Mouse (Mus musculus) midbrain, postnatal 0 days (tissue): Measurements from ENCODE around the gene Oas1h. TPM values are rescaled to one million over a fixed set of nuclear protein-coding genes. Genes with fewer than 3 reads are reported as not detected.
"Not testable (repeated sequence)": the region's sequence is repeated elsewhere in the genome, so short reads cannot be mapped to it uniquely, and the experiment has no call there.

Experiments used
- ATAC-seq: fragments of 200-750 bp; cut with Nextera tagmentation; 2 replicates; pipeline ENCODE4 v1.8.0; 2017; ENCODE audit warnings: moderate number of reproducible peaks, mild to moderate bottlenecking, moderate TSS enrichment, moderate library complexity; ENCODE audit not compliant: low FRiP score
- DNase-seq: peaks from one replicate; pipeline ENCODE4 v3.0.0-alpha.2; 2015; ENCODE audit warnings: low spot score
- H3K27ac ChIP-seq: fragments of 300-500 bp; sonication (generic); 2 replicates; pipeline ENCODE4 v1.5.1; 2014; ENCODE audit warnings: low read depth, mild to moderate bottlenecking, low read length, mixed read lengths
- H3K27me3 ChIP-seq: fragments of 300-500 bp; sonication (generic); 2 replicates; pipeline ENCODE4 v1.6.1; 2014; ENCODE audit warnings: low read length, control low read depth, mixed read lengths; ENCODE audit not compliant: insufficient read depth
- H3K36me3 ChIP-seq: fragments of 300-500 bp; sonication (generic); 2 replicates; pipeline ENCODE4 v1.6.1; 2014; ENCODE audit warnings: low read length, control low read depth, mixed read lengths; ENCODE audit not compliant: insufficient read depth
- H3K4me1 ChIP-seq: fragments of 300-500 bp; sonication (generic); 2 replicates; pipeline ENCODE4 v1.6.1; 2014; ENCODE audit warnings: mild to moderate bottlenecking, control low read depth, antibody characterized with exemption, low read length, mixed read lengths; ENCODE audit not compliant: insufficient read depth
- H3K4me2 ChIP-seq: fragments of 300-500 bp; sonication (generic); 2 replicates; pipeline ENCODE4 v1.6.1; 2014; ENCODE audit warnings: low read depth, mild to moderate bottlenecking, low read length, mixed read lengths; ENCODE audit not compliant: poor library complexity, severe bottlenecking
- H3K4me3 ChIP-seq: fragments of 300-500 bp; sonication (generic); 2 replicates; pipeline ENCODE4 v1.5.1; 2014; ENCODE audit warnings: low read depth, mild to moderate bottlenecking, low read length, moderate library complexity
- H3K9ac ChIP-seq: fragments of 300-500 bp; sonication (generic); replicated peaks from 2 replicates; pipeline ENCODE4 v1.6.1; 2014; ENCODE audit warnings: mild to moderate bottlenecking, low read length, moderate library complexity, mixed read lengths; ENCODE audit not compliant: poor library complexity, severe bottlenecking
- H3K9me3 ChIP-seq: fragments of 300-500 bp; sonication (generic); 2 replicates; pipeline ENCODE4 v1.6.1; 2016; ENCODE audit warnings: low read length, control low read depth
- CTCF ChIP-seq: IDR thresholded peaks from 2 replicates; pipeline ENCODE4 v1.5.1; 2016; ENCODE audit warnings: antibody characterized with exemption, mild to moderate bottlenecking
- WGBS: fragments of 180-500 bp; shearing (Covaris S2); extraction: QIAGEN DNeasy Blood & Tissue Kit; methylation state at CpG from one replicate; pipeline ENCODE4 v1.1.7; 2014; 5-methylcytosine and 5-hydroxymethylcytosine counted together
- polyA plus RNA-seq: library from polyadenylated mRNA; unstranded; fragments of >200 nt; fragmentation: Nextera tagmentation; extraction: Ambion mirVana; gene quantifications from 2 replicates; pipeline ENCODE4 v1.2.1, GENCODE M21; 2015
- total RNA-seq: library from RNA; depleted of rRNA; stranded (reverse); fragments of >200 nt; gene quantifications from 2 replicates; pipeline ENCODE4 v1.2.3, GENCODE M21; 2014

The Oas1h gene
- total and polyA plus RNA-seq, 2 experiments from 2014 or later: not detected

- ATAC-seq, H3K4me1 ChIP-seq, DNase-seq, H3K27ac ChIP-seq, H3K27me3 ChIP-seq, H3K9ac ChIP-seq, H3K4me2 ChIP-seq, H3K9me3 ChIP-seq, H3K4me3 ChIP-seq, H3K36me3 ChIP-seq: not testable (repeated sequence)
- WGBS: 91% methylated on average over 6 of the region's 6 CpGs
Measured at GRCm38 (mm10) chr5:120881681-120882080, 20.5 kb downstream of the Oas1h start.

GRCm38 (mm10) chr5:120887413-120887812 lies 26.2 kb downstream of the Oas1h start, which contains the start of gene Oas1g:
Gene Oas1g, minus strand, starts transcription at chr5:120887613.
- not testable (repeated sequence) for H3K4me2 ChIP-seq, H3K4me1 ChIP-seq, DNase-seq, H3K36me3 ChIP-seq, H3K27me3 ChIP-seq, H3K4me3 ChIP-seq, H3K9ac ChIP-seq, H3K27ac ChIP-seq, H3K9me3 ChIP-seq, ATAC-seq
- 46% methylated on average over 6 of the region's 9 CpGs for WGBS

- no peak for DNase-seq
- WGBS: 53% methylated on average over 6 of the region's 6 CpGs
- no peaks in the 10 kb centered on the region for H3K27me3 ChIP-seq
Measured at GRCm38 (mm10) chr5:120887831-120888230, 26.6 kb downstream of the Oas1h start.

GRCm38 (mm10) chr5:120888294-120888815 lies 27.1 kb downstream of the Oas1h start:
- H3K4me3 ChIP-seq, H3K27ac ChIP-seq, DNase-seq, H3K9me3 ChIP-seq, H3K36me3 ChIP-seq, H3K9ac ChIP-seq, H3K27me3 ChIP-seq, H3K4me2 ChIP-seq, ATAC-seq, H3K4me1 ChIP-seq: not testable (repeated sequence)
- WGBS: 34% methylated on average over 4 of the region's 4 CpGs

More at GRCm38 (mm10) chr5:120887831-120888230, 26.6 kb downstream of the Oas1h start:
- no peak overlapping the region for H3K4me2 ChIP-seq
- H3K4me1 ChIP-seq: no peaks in the 10 kb centered on the region
- H3K36me3 ChIP-seq: no peaks in the 10 kb centered on the region
- no peak overlapping the region for H3K4me3 ChIP-seq
- H3K9ac ChIP-seq: no peak overlapping the region
- no peaks in the 10 kb centered on the region for H3K9me3 ChIP-seq
- H3K27ac ChIP-seq: no peak overlapping the region
- ATAC-seq: no peak
- TF ChIP-seq CTCF: no peak

- H3K9ac ChIP-seq: no peak overlapping the region
- WGBS: 79% methylated on average over 2 of the region's 2 CpGs
- DNase-seq (no peak), ATAC-seq (no peak)
- TF ChIP-seq CTCF: no peak
- no peaks in the 10 kb centered on the region for H3K27me3 ChIP-seq
- no peaks in the 10 kb centered on the region for H3K36me3 ChIP-seq
- H3K9me3 ChIP-seq: no peaks in the 10 kb centered on the region
- H3K27ac ChIP-seq: no peak overlapping the region
- no peak overlapping the region for H3K4me2 ChIP-seq
- no peak overlapping the region for H3K4me3 ChIP-seq
- no peaks in the 10 kb centered on the region for H3K4me1 ChIP-seq
Measured at GRCm38 (mm10) chr5:120890026-120890425, 28.8 kb downstream of the Oas1h start.

GRCm38 (mm10) chr5:120890991-120891390 lies 29.8 kb downstream of the Oas1h start:
- Histone ChIP-seq H3K4me1 (no peaks in the 10 kb centered on the region), H3K4me2 (no peak overlapping the region), H3K9me3 (no peaks in the 10 kb centered on the region), H3K27ac (no peak overlapping the region), H3K27me3 (no peaks in the 10 kb centered on the region), H3K9ac (no peak overlapping the region), H3K36me3 (no peaks in the 10 kb centered on the region), H3K4me3 (no peak overlapping the region)
- no peak for DNase-seq
- no peak for ATAC-seq
- no peak for TF ChIP-seq CTCF
- WGBS: 46% methylated on average over 3 of the region's 3 CpGs

- not testable (repeated sequence) for H3K27me3 ChIP-seq, H3K4me2 ChIP-seq, H3K9ac ChIP-seq, H3K4me1 ChIP-seq, H3K27ac ChIP-seq, H3K4me3 ChIP-seq, H3K9me3 ChIP-seq, DNase-seq, H3K36me3 ChIP-seq, ATAC-seq
- WGBS: 73% methylated on average over 2 of the region's 2 CpGs
Measured at GRCm38 (mm10) chr5:120891566-120892242, 30.5 kb downstream of the Oas1h start.
